Mouse (Mus musculus) stomach, embryonic 15.5 days (tissue): ENCODE results near the gene Ubap2l. TPM values are rescaled to one million over a fixed set of nuclear protein-coding genes. Genes with fewer than 3 reads are reported as not detected.
A peak's percentile ranks its signal among the peaks of the same experiment; 100 is the strongest.

Experiments used
- microRNA counts: library from miRNA; unstranded; fragments of <30 nt; microRNA quantifications from one replicate; lab custom pipeline; 2016
- microRNA-seq: library from miRNA; unstranded; fragments of <30 nt; microRNA quantifications from one replicate; pipeline ENCODE4, GENCODE M21; 2016
- polyA plus RNA-seq: library from polyadenylated mRNA; unstranded; fragments of >200 nt; fragmentation: Nextera tagmentation; extraction: Ambion mirVana; gene quantifications from 2 replicates; pipeline ENCODE4 v1.2.1, GENCODE M21; 2015

Gene Ubap2l
- polyA plus RNA-seq, 1 experiment from 2014 or later = 189 TPM

MicroRNAs encoded within 50 kb of the gene (microRNA counts, 519-probe panel; counts per million panel counts)
- microRNA mmu-miR-190b (lab: Ali Mortazavi, UCI) = 2,822 counts per million, percentile 70 among the panel's probes with 10 or more counts

Small RNA genes within 50 kb of the gene (microRNA-seq; reads per million reads assigned to microRNA genes)
- gene Mir190b (8.9 reads per million, percentile 24 among the genes with 10 or more reads in this experiment), gene Mir7669 (0.77 reads per million)

Other genes starting within 250 kb of the Ubap2l start
- gene She, start 221.3 kb downstream of the Ubap2l start, polyA plus RNA-seq = 3.6 and 3.7 TPM in 2 replicates
- 3.2 TPM in 2 replicates for gene Il6ra, start 139.4 kb downstream of the Ubap2l start, polyA plus RNA-seq
- gene Atp8b2, start 89.1 kb downstream of the Ubap2l start, polyA plus RNA-seq = 12.7 and 13.4 TPM in 2 replicates
- 122 and 135 TPM in 2 replicates for gene Hax1, start 53.8 kb downstream of the Ubap2l start, polyA plus RNA-seq
- gene 4933434E20Rik, start 992 bp downstream of the Ubap2l start, polyA plus RNA-seq = 163 and 166 TPM in 2 replicates
- gene Tpm3, start 20.0 kb upstream of the Ubap2l start, polyA plus RNA-seq = 505 and 543 TPM in 2 replicates
- gene Nup210l, start 51.5 kb upstream of the Ubap2l start, polyA plus RNA-seq = 0.19 and 0.27 TPM in 2 replicates
- gene Rps27, start 161.0 kb upstream of the Ubap2l start, polyA plus RNA-seq = 1,026 and 1,361 TPM in 2 replicates
- gene Rab13, start 161.1 kb upstream of the Ubap2l start, polyA plus RNA-seq = 30.9 and 31.0 TPM in 2 replicates
- 109 and 115 TPM in 2 replicates for gene Jtb, start 179.0 kb upstream of the Ubap2l start, polyA plus RNA-seq
- gene Creb3l4, start 190.9 kb upstream of the Ubap2l start, polyA plus RNA-seq = 21.4 and 22.5 TPM in 2 replicates
- 104 and 111 TPM in 2 replicates for gene Slc39a1, start 195.5 kb upstream of the Ubap2l start, polyA plus RNA-seq
- 16.5 and 22.3 TPM in 2 replicates for gene Crtc2, start 201.5 kb upstream of the Ubap2l start, polyA plus RNA-seq
- gene Dennd4b, start 212.6 kb upstream of the Ubap2l start, polyA plus RNA-seq = 4.0 and 4.2 TPM in 2 replicates
- 10.5 and 10.8 TPM in 2 replicates for gene Gatad2b, start 240.6 kb upstream of the Ubap2l start, polyA plus RNA-seq